Mouse (Mus musculus) olfactory bulb, adult 2 months (tissue): ENCODE measurements around the gene Rsrc1.

Source experiments
- CTCF ChIP-seq: fragments of 200-500 bp; IDR thresholded peaks from 2 replicates; pipeline ENCODE4 v1.5.1; 2012; ENCODE audit warnings: low read depth, mild to moderate bottlenecking, low read length, moderate library complexity; ENCODE audit not compliant: insufficient read depth
- POLR2A ChIP-seq: fragments of 200-500 bp; IDR thresholded peaks from 2 replicates; pipeline ENCODE4 v1.6.1; 2012; ENCODE audit warnings: mild to moderate bottlenecking, low read depth, low read length, moderate library complexity; ENCODE audit not compliant: insufficient read depth

DNA sequence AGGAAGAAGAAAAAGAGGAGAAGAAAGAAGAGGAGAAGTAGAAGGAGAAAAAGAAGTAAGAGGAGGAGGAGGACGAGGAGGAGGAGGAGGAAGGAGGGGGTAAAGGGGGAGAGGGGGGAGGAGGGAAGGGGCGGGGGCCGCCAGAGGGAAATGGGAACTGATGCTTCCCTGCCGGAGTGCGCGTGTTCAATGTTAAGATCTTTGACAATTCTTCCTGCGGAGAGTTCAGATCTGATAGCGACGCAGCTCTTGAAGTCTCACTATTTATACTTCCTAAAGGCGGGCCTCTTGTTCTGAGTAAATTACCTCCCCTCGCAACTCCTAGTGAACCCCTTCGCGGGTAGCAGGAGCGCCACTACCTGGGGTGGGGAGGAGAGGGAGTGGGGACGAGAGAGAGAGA is 516 bp downstream of the Rsrc1 start, which contains the start of gene Shox2:
- no peak for TF ChIP-seq CTCF
- TF ChIP-seq POLR2A: no peak
